Comparison of ENCODE assay signal across 28 mouse cellular contexts in genomic region chr2:168031842-168032241, GRCm38 (mm10). TPM values are rescaled to one million over a fixed set of nuclear protein-coding genes. Genes with fewer than 3 reads are reported as not detected.
A peak's percentile ranks its signal among the peaks of the same experiment; 100 is the strongest.
DNase-seq lines count a peak whose midpoint lies in the region; ATAC-seq and TF ChIP-seq lines count a peak whose summit lies in the region.
"Had no signal": no experiment of that assay in that cellular context is flagged by ENCODE, and none has a peak within 500 bp of the region (broad histone marks: within the 10 kb centered on the region; RNA-seq: fewer than 3 reads in every experiment).

No protein-coding gene starts in this region.

- no peak for TF ChIP-seq EP300 in liver, postnatal 0 days (IDR thresholded peaks at IDR 0.05; ENCODE audit: low read depth)

- TF ChIP-seq CTCF in liver, postnatal 0 days (IDR thresholded peaks at IDR 0.05; ENCODE audit: low read depth), result no peak

- H3K4me1 ChIP-seq in heart, embryonic 10.5 days, result peaks cover 44% of the 10 kb centered on the region
- no peaks in the 10 kb centered on the region for H3K4me1 ChIP-seq in liver, postnatal 0 days (ENCODE audit: insufficient read depth)
- H3K4me1 ChIP-seq in liver, embryonic 11.5 days (replicated peaks; ENCODE audit: control insufficient read depth, insufficient read depth, low read length), result peaks cover 25% of the 10 kb centered on the region
- H3K4me1 ChIP-seq: midbrain, embryonic 12.5 days had no signal

- H3K27ac ChIP-seq in heart, embryonic 10.5 days, result peak overlapping the region; percentile 42
- H3K27ac ChIP-seq in liver, postnatal 0 days (ENCODE audit: low read depth), result no peak overlapping the region
- no peak overlapping the region for H3K27ac ChIP-seq in liver, embryonic 11.5 days (ENCODE audit: low read depth, low read length)
- H3K27ac ChIP-seq: hindbrain, embryonic 14.5 days; limb, embryonic 13.5 days; liver, embryonic 15.5 days; lung, embryonic 15.5 days; midbrain, embryonic 12.5 days; neural tube, embryonic 13.5 days had no signal

- no peak for ATAC-seq in liver, postnatal 0 days
- peak; percentile 53 for ATAC-seq in liver, embryonic 11.5 days (replicated peaks; ENCODE audit: low FRiP score)
- ATAC-seq: forebrain, embryonic 16.5 days; Patski had no signal

- no peak overlapping the region for H3K4me3 ChIP-seq in heart, embryonic 10.5 days
- no peak overlapping the region for H3K4me3 ChIP-seq in liver, postnatal 0 days (ENCODE audit: low read depth, low read length)
- H3K4me3 ChIP-seq in liver, embryonic 11.5 days (ENCODE audit: low read depth, low read length), result no peak overlapping the region
- H3K4me3 ChIP-seq: erythroblast, embryonic 14.5 days; limb, embryonic 13.5 days; liver, embryonic 15.5 days; lung, embryonic 15.5 days; midbrain, embryonic 12.5 days; neural tube, embryonic 13.5 days had no signal

- no peaks in the 10 kb centered on the region for H3K9me3 ChIP-seq in heart, embryonic 10.5 days
- H3K9me3 ChIP-seq in liver, postnatal 0 days (ENCODE audit: low read length), result peaks cover 3% of the 10 kb centered on the region; the same call in 1 of the 2 replicates
- peaks cover 7% of the 10 kb centered on the region; the same call in 1 of the 2 replicates for H3K9me3 ChIP-seq in liver, embryonic 11.5 days (ENCODE audit: control insufficient read depth, low read length)
- H3K9me3 ChIP-seq: liver, embryonic 15.5 days; midbrain, embryonic 12.5 days; neural tube, embryonic 13.5 days had no signal

- peaks cover 8% of the 10 kb centered on the region for H3K36me3 ChIP-seq in heart, embryonic 10.5 days
- no peaks in the 10 kb centered on the region for H3K36me3 ChIP-seq in liver, postnatal 0 days (replicated peaks; ENCODE audit: insufficient read depth, low read length)
- H3K36me3 ChIP-seq in liver, embryonic 11.5 days (ENCODE audit: control insufficient read depth, insufficient read depth, low read length), result peaks cover 4% of the 10 kb centered on the region; the same call in 1 of the 2 replicates
- H3K36me3 ChIP-seq: G1E; limb, embryonic 13.5 days; liver, embryonic 15.5 days; lung, embryonic 15.5 days; midbrain, embryonic 12.5 days; neural tube, embryonic 13.5 days had no signal

- H3K4me2 ChIP-seq in liver, postnatal 0 days (ENCODE audit: low read depth, low read length), result no peak overlapping the region
- no peak overlapping the region for H3K4me2 ChIP-seq in liver, embryonic 11.5 days
- H3K4me2 ChIP-seq: hindbrain, embryonic 14.5 days; limb, embryonic 13.5 days; liver, embryonic 15.5 days; lung, embryonic 15.5 days; midbrain, embryonic 12.5 days; neural tube, embryonic 13.5 days had no signal

- 80% methylated on average over 2 of the region's 2 CpGs for WGBS in heart, embryonic 10.5 days
- WGBS in liver, postnatal 0 days (ENCODE audit: insufficient replicate concordance), result 87% methylated on average over 2 of the region's 2 CpGs
- 50% methylated on average over 2 of the region's 2 CpGs for WGBS in liver, embryonic 11.5 days

- peak; percentile 83 for DNase-seq in heart, embryonic 10.5 days (ENCODE audit: low spot score)
- DNase-seq in heart, adult 18-20 months, result no peak
- DNase-seq in liver, result peak; percentile 48
- DNase-seq in liver, postnatal 0 days, result no peak
- DNase-seq in liver, embryonic 11.5 days (ENCODE audit: low spot score), result no peak
- no peak for DNase-seq in kidney, postnatal 10 days
- no peak for DNase-seq in c-Kit-positive CD71-positive TER-119-positive erythroid progenitor cells, embryonic 14.5 days (ENCODE audit: low spot score)
- DNase-seq: adrenal gland, postnatal 10 days; cerebellum, adult 11 months; cerebellum, adult 9-10 months; cerebellum, postnatal 36 days; kidney, adult 2 months; kidney, postnatal 14 days; layer of hippocampus, adult 9-11 months; right cerebral cortex, postnatal 4 days; thymus, postnatal 25 days had no signal

- no peak overlapping the region for H3K9ac ChIP-seq in liver, postnatal 0 days (replicated peaks)
- no peak overlapping the region for H3K9ac ChIP-seq in liver, embryonic 11.5 days (ENCODE audit: low read depth, low read length)
- H3K9ac ChIP-seq: hindbrain, embryonic 14.5 days; limb, embryonic 13.5 days; liver, embryonic 15.5 days; lung, embryonic 15.5 days; midbrain, embryonic 12.5 days; neural tube, embryonic 13.5 days had no signal

- no peaks in the 10 kb centered on the region for H3K27me3 ChIP-seq in heart, embryonic 10.5 days (ENCODE audit: insufficient read depth, poor library complexity, severe bottlenecking)
- no peaks in the 10 kb centered on the region for H3K27me3 ChIP-seq in liver, postnatal 0 days (ENCODE audit: insufficient read depth, low read length)
- H3K27me3 ChIP-seq in liver, embryonic 11.5 days (replicated peaks; ENCODE audit: control insufficient read depth, insufficient read depth, low read length), result no peaks in the 10 kb centered on the region
- H3K27me3 ChIP-seq: limb, embryonic 13.5 days; liver, embryonic 15.5 days; lung, embryonic 15.5 days; midbrain, embryonic 12.5 days; neural tube, embryonic 13.5 days; Patski had no signal

RNA-seq across cellular contexts. Expression of gene Ripor3, which starts 21.4 kb away (rescaled TPM):
- 1.3 and 2.5 TPM in 2 replicates for polyA plus RNA-seq in heart, embryonic 10.5 days (2016; fragmentation: Nextera tagmentation; extraction: Ambion mirVana)
- under 1 TPM; 0.35 to 0.67 TPM for total RNA-seq in heart, adult 18-20 months (2021)
- polyA plus RNA-seq in liver, postnatal 0 days (2015; fragmentation: Nextera tagmentation; extraction: Ambion mirVana), result 1.4 TPM in 2 replicates
- 3.1 and 3.6 TPM in 2 replicates for polyA plus RNA-seq in liver, embryonic 11.5 days (2014; fragmentation: Nextera tagmentation; extraction: Ambion mirVana)
- total RNA-seq: hematopoietic stem cell, adult 5-6 weeks; megakaryocyte progenitor cell, adult 5-6 weeks had no signal

RNA-seq across cellular contexts. Expression of gene Pard6b, which starts 49.0 kb away (rescaled TPM):
- 12.2 and 15.0 TPM in 2 replicates for polyA plus RNA-seq in heart, embryonic 10.5 days (2016; fragmentation: Nextera tagmentation; extraction: Ambion mirVana)
- total RNA-seq in heart, adult 18-20 months (2021), result 1 to 10 TPM; 1.7 to 2.6 TPM
- polyA plus RNA-seq in liver, postnatal 0 days (2015; fragmentation: Nextera tagmentation; extraction: Ambion mirVana), result 2.3 and 2.7 TPM in 2 replicates
- polyA plus RNA-seq in liver, embryonic 11.5 days (2014; fragmentation: Nextera tagmentation; extraction: Ambion mirVana), result 6.0 and 6.1 TPM in 2 replicates

Comparison
In these comparisons a context has a peak if more than half of its experiments do, and no peak if none do; other contexts are left out.
1. DNase-seq: peak in heart, embryonic 10.5 days (single experiment) and liver (single experiment); none in heart, adult 18-20 months (0 of 2), liver, postnatal 0 days (single experiment), liver, embryonic 11.5 days (single experiment), kidney, postnatal 10 days (single experiment) and c-Kit-positive CD71-positive TER-119-positive erythroid progenitor cells, embryonic 14.5 days (single experiment).